Mouse (Mus musculus) left cerebral cortex, postnatal 4 days (tissue): ENCODE data around the gene Cog4. TPM values are rescaled to one million over a fixed set of nuclear protein-coding genes. Genes with fewer than 3 reads are reported as not detected.
A peak's percentile ranks its signal among the peaks of the same experiment; 100 is the strongest.
"Not testable (repeated sequence)": the region's sequence is repeated elsewhere in the genome, so short reads cannot be mapped to it uniquely, and the experiment has no call there.

Experiments used
- DNase-seq: peaks from one replicate; pipeline ENCODE4 v3.0.0-alpha.2; 2022
- intact Hi-C: fragments of 180-260 bp; cut with DNase I; formaldehyde crosslinking; loops from one replicate; pipeline ENCODE4 v1.15.1; 2025
- total RNA-seq, 2 experiments: library from RNA; stranded (reverse); gene quantifications; 2 replicates each; pipeline ENCODE4 v1.2.3; 2021

Cog4 gene
- total RNA-seq, 2 experiments from 2014 or later, result 46.8 to 47.7 TPM

DNA sequence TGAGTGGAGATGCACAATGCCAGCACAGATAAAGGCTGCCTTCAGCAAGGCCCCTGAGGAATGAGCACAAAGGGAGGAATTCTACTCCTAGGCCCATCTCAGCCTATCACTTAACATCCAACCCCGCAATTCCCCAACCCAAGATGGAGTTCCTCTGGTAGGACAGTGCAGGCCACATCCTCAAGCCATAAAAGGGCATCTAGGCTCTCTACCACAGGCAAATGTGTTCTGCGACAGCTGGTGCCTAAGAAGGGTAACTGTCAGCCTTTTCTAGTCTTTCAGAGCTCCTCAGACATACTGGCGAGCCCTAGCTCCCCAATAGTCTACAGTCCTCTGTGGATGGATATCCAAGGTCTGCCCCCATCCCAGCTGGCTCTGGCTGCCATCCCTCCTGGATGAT, 40.2 kb downstream of the Cog4 start:
- no peak for DNase-seq
- intact Hi-C loops, result no loop called here

GRCm38 (mm10) chr8:110887551-110887950, 41.2 kb downstream of the Cog4 start:
- DNase-seq, result peak; percentile 78

GRCm38 (mm10) chr8:110888441-110888840, 42.0 kb downstream of the Cog4 start:
- intact Hi-C loops, result no loop called here
- peak; percentile 69 for DNase-seq

More at GRCm38 (mm10) chr8:110887551-110887950, 41.2 kb downstream of the Cog4 start:
- intact Hi-C loops, result no loop called here

- intact Hi-C loops, result no loop called here
These were observed 42.5 kb downstream of the Cog4 start for GRCm38 (mm10) chr8:110888860-110889259.

DNA sequence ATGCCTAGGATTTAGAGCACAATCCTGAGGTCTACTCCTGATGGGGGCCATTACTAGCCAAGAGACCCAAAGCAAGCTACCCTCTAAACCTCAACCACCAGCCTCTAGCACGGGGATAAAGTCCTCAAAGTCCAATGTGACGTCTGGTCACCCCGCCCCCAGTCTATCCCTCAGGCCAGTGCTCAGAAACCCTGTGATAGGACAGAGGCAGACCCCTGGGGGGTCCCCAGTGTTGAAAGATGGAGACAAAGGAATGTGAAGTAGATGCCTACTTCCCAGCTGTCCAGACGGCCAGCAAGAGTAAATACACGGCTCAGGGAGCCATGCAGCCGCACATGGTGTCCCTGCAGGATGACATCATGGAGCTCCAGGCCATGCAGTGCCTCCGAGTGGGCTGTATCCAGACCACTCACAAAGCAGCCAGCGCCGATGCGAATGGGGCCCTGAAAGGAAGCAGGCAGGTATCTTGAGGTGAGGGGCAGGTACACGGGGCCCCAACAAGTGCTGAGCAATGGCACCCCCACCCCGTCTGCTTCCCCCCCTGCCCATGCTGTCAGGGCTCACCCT, 43.6 kb downstream of the Cog4 start:
- intact Hi-C loops, result no loop called here

More at GRCm38 (mm10) chr8:110888860-110889259, 42.5 kb downstream of the Cog4 start:
- DNase-seq, result peak; percentile 89

DNA sequence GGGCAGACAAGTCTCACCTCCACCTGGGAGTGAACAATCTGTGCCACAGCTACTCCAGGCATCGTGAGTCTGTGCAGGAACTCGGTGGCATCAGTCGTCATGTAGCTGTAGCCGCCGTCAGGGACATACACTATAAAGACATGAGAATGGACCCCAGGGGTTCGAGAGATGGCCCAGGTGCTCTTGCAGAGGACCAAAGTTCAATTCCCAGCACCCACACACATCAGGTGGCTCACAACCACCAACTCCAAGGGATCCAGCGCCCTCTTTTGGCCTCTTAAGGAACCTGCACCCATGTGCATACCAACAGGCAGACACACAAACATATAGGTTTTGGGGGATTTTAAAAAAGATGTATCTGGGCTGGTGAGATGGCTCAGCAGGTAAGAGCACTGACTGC, 45.6 kb downstream of the Cog4 start:
- no peak for DNase-seq
- intact Hi-C loops, result no loop called here

More for the DNA sequence above, 43.6 kb downstream of the Cog4 start:
- DNase-seq, result no peak

DNA sequence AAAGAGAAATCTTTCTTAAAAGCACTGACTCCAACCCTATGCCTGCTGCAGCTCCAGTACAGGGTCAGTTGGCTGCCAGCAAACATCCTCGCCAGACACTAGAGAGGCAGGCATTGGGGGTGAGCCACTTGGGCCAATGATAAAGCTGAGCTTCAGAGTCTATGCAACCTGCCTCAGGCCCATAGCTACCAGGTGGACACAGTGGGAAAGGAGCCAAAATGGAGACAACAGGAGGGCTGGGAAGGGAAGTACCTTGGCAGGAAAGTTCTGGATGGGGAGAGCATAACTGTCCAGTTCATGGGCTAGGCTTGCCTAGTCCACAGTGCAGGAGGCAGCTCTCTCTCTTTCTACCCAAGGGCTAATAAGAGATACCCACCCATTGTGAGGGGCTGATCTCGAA, 46.5 kb downstream of the Cog4 start:
- intact Hi-C loops, result no loop called here
- DNase-seq, result no peak

DNA sequence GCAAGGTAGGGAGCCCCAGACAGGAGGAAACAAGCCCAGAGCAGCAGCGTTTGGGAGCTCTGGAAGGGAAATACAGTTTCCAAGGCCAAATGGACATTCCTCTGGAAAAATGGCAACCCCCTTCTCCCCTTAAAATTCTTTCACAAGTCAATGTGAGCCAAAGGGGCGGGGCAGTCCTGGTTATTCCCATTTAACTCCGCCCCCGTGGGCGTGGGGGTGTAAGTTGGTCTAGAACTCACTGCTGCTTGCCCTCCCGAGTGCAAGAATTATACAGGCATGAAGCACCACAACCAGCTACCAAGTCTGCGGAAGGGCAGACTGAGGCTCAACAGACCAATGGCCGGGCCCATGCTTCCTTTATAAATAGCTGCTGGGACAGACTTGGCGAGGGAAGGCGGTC, 48.5 kb downstream of the Cog4 start:
- intact Hi-C loops, result no loop called here
- DNase-seq, result no peak

DNA sequence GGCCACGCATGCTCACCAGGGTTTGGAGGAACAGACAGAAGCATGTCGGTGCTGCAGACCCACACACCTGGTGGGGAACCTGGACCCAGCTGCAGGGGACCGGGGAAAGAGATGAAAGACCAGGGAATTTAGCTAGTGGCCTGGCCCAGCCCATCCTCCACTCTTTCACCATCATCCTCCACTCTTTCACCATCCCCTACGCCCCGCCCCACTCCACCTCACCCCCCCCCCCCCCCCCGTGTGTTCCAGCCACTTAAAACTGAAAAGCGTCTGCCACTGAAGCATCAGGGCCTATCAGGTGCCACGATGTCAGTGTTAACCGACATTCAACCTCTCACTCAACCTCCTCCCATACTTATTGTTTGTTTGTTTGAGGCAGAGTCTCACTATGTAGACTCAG, 48.9 kb downstream of the Cog4 start:
- intact Hi-C loops, result no loop called here
- no peak for DNase-seq

- intact Hi-C loops, result no loop called here
- no peak for DNase-seq
These were observed 49.4 kb downstream of the Cog4 start for GRCm38 (mm10) chr8:110895812-110896211.

DNA sequence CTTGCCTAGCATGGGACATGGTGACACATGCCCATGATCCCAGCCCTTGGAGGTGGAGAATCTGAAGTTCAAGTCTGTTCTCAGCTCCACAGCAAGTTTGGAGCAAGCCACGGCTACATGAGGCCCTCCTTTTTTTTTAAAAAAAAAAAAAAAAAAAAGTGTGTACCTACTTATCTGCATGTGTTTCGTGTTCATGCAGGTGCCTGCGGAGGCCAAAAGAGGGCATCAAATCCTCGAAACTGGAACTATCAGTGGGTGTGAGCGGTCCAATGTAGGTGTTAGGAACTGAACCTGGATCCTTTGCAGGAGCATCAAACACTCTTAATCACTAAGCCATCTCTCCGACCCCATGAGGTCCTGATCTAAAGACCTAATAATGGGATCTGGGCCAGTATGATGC, 51.1 kb downstream of the Cog4 start:
- intact Hi-C loops, result no loop called here
- no peak for DNase-seq

DNA sequence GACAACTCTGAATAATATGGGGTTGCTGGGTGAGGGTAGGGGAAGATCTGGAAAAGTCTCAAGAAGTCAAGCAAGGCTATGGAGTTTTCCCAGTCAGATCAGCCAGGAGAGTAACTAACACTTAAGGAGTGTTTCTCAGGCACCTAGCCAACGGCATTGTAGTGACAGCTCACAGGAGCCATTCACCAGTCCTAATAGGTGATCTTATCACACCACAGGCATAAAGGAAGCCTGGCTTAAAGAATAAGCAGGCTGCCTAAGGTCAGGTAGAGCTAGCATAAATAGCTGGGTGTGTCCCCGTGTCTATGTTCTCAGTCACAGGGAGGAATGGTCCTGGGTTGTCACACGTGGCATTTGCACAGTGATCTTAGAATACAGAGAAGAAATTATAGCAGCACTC, 54.7 kb downstream of the Cog4 start:
- intact Hi-C loops, result no loop called here
- no peak for DNase-seq

GRCm38 (mm10) chr8:110901839-110902578, 55.6 kb downstream of the Cog4 start, which contains the start of gene Fuk:
Gene Fuk (minus strand): TSS chr8:110902488.
- intact Hi-C loops, result no loop called here
- peak; percentile 80 for DNase-seq

DNA sequence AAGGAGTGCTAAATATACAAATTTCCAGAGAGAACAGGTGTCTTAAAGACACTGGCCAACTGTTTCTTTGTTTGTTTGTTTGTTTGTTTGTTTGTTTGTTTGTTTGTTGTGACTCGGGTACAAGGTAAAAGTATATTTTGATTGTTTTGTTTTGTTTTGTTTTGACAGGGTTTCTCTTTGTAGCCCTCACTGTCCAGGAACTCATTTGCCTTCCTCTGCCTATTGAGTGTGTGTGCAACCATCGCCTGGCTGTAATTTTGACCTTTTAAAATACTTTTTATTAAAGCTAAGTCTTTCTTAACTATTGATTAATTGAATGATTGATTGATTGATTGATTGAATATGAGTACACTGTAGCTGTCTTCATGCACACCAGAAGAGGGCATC, 56.2 kb downstream of the Cog4 start:
- intact Hi-C loops, result no loop called here
- DNase-seq, result no peak

DNA sequence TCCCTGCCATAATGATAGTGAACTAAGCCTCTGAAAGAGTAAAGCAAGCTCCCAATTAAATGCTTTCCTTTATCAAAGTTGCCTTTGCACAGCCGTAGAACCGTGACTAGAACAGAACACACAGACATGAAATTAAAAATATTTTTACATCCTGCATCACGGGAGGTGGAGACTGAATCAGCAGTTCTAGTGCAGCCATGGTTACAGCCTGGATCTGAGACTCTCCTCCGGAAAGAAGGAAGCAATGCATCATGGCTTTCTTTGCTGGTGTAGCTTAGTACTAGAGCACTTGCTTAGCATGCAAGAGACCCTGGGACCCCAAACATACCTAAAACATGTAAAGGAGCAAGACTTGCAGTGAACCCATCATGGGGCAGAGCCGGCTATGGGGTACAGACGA, 59.0 kb downstream of the Cog4 start:
- no peak for DNase-seq
- intact Hi-C loops, result no loop called here

GRCm38 (mm10) chr8:110906682-110907081, 60.3 kb downstream of the Cog4 start:
- DNase-seq, result no peak
- intact Hi-C loops, result no loop called here

DNA sequence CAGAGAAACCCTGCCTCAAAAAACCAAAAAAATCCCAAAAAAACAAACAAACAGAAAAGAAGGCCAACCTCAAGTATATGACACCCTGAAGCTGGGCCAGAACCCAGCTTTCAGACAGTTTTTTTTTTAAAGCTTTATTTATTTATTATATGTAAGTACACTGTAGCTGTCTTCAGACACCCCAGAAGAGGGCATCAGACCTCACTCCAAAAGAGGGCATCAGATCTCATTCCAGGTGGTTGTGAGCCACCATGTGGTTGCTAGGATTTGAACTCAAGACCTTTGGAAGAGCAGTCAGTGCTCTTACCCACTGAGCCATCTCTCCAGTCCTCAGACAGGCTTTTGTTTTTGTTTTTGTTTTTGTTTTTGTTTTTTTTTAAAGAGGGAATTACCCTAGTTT, 63.5 kb downstream of the Cog4 start:
- intact Hi-C loops, DNase-seq: not testable (repeated sequence)

DNA sequence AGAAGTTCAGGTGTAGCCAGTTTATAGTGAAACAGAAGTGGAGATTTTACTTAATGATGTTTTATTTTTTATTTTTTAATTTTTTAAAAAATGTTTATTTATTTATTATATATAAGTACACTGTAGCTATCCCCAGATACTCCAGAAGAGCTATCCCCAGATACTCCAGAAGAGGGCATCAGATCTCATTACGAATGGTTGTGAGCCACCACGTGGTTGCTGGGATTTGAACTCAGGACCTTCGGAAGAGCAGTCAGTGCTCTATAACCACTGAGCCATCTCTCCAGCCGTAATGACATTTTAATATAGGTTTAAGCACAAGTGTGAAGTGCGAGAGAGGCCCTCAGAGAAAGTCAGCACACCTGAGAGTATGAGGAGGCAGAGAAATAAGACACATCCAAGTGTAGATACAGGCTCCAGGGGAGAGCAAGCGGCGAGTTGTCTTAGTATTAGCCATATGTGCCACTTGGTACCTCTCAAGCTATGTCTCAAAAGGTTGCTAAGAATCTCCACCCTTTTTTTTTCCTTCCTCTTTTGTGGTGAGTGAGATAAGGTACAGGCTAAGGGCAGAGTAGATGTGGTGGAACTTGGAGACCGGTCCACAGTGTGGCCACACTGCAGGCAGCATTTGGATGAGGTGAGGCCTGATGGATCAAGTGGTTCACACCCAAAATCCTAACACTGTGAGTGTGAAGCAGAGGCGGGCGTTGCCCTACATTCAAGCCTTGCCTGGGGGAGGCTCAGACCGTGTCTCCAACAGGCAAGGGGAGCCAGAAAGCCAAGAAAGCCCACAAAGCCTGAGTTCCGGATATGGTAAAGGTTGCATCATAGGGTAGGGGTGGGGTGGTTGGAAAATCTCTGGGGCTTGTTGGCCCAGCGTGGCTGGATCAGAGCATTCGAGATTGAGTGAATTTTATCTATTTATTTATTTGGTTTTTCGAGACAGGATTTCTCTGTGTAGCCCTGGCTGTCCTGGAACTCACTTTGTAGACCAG, 65.5 kb downstream of the Cog4 start:
- intact Hi-C loops, result no loop called here
- no peak for DNase-seq

GRCm38 (mm10) chr8:110917415-110917814, 71.0 kb downstream of the Cog4 start:
- peak; percentile 62 for DNase-seq
- intact Hi-C loops, result no loop called here

DNA sequence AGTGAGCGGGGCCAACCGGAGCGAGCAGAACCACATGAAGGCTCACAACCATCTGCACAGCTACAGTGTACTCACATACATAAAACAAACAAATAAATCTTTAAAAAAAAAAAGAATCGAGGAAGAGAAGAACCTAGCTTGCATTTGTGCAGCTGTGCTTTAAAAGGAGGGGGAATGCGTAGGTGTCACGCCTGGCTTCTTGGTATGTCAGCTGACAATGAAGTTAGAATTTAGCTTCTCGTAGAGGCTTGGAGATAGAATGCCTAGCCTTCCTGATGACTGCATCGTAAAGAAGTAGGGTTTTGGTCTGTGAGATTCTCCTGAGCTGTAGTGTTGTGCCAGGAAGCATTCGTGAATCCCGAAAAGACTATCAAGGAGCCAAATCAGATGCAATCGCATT, 71.6 kb downstream of the Cog4 start:
- no peak for DNase-seq
- intact Hi-C loops, result no loop called here

- intact Hi-C loops, result no loop called here
- DNase-seq, result no peak
These were observed 72.1 kb downstream of the Cog4 start for GRCm38 (mm10) chr8:110918460-110918859.
